Mouse (Mus musculus) heart, embryonic 12.5 days (tissue): ENCODE data around the gene Gm20388. TPM values are rescaled to one million over a fixed set of nuclear protein-coding genes. Genes with fewer than 3 reads are reported as not detected.

Experiments used
- ATAC-seq: fragments of 200-750 bp; cut with Nextera tagmentation; 2 replicates; pipeline ENCODE4 v1.8.0; 2017; ENCODE audit warnings: moderate TSS enrichment, moderate library complexity; ENCODE audit not compliant: insufficient number of reproducible peaks, low FRiP score
- H3K27ac ChIP-seq: fragments of 300-500 bp; sonication (generic); 2 replicates; pipeline ENCODE4 v1.5.1; 2016; ENCODE audit warnings: mild to moderate bottlenecking, moderate library complexity; ENCODE audit not compliant: poor library complexity, severe bottlenecking
- H3K27me3 ChIP-seq: fragments of 300-500 bp; sonication (generic); replicated peaks from 2 replicates; pipeline ENCODE4 v1.6.1; 2016; ENCODE audit warnings: mild to moderate bottlenecking, moderate library complexity
- H3K36me3 ChIP-seq: fragments of 300-500 bp; sonication (generic); 2 replicates; pipeline ENCODE4 v1.6.1; 2016; ENCODE audit warnings: mild to moderate bottlenecking, moderate library complexity
- H3K4me1 ChIP-seq: fragments of 300-500 bp; sonication (generic); replicated peaks from 2 replicates; pipeline ENCODE4 v1.6.1; 2016; ENCODE audit warnings: mild to moderate bottlenecking
- H3K4me2 ChIP-seq: fragments of 300-500 bp; sonication (generic); 2 replicates; pipeline ENCODE4 v1.6.1; 2016; ENCODE audit warnings: mild to moderate bottlenecking, moderate library complexity
- H3K4me3 ChIP-seq: fragments of 300-500 bp; sonication (generic); 2 replicates; pipeline ENCODE4 v1.5.1; 2016; ENCODE audit warnings: mild to moderate bottlenecking
- H3K9ac ChIP-seq: fragments of 300-500 bp; sonication (generic); 2 replicates; pipeline ENCODE4 v1.6.1; 2016; ENCODE audit warnings: mild to moderate bottlenecking, moderate library complexity
- H3K9me3 ChIP-seq: fragments of 300-500 bp; sonication (generic); replicated peaks from 2 replicates; pipeline ENCODE4 v1.6.1; 2016; ENCODE audit warnings: mild to moderate bottlenecking, moderate library complexity
- WGBS: fragments of 180-500 bp; shearing (Covaris S2); methylation state at CpG from one replicate; pipeline ENCODE4 v1.1.7; 2016; 5-methylcytosine and 5-hydroxymethylcytosine counted together
- polyA plus RNA-seq: library from polyadenylated mRNA; unstranded; fragments of >200 nt; fragmentation: Nextera tagmentation; extraction: Ambion mirVana; gene quantifications from 2 replicates; pipeline ENCODE4 v1.2.1, GENCODE M21; 2016

Gene Gm20388
- polyA plus RNA-seq, 1 experiment from 2014 or later, result not detected

GRCm38 (mm10) chr8:122414311-122414710 lies 2503.7 kb downstream of the Gm20388 start:
- no peak overlapping the region for H3K27ac ChIP-seq
- H3K4me2 ChIP-seq, result no peak overlapping the region
- 83% methylated on average over 9 of the region's 9 CpGs for WGBS
- H3K9ac ChIP-seq, result no peak overlapping the region
- no peaks in the 10 kb centered on the region for H3K27me3 ChIP-seq
- H3K4me1 ChIP-seq, result no peaks in the 10 kb centered on the region
- ATAC-seq, result no peak
- peaks cover 95% of the 10 kb centered on the region for H3K36me3 ChIP-seq
- H3K4me3 ChIP-seq, result no peak overlapping the region
- H3K9me3 ChIP-seq, result no peaks in the 10 kb centered on the region

- H3K4me2 ChIP-seq, result no peak overlapping the region
- H3K36me3 ChIP-seq, result peaks cover 82% of the 10 kb centered on the region
- no peak overlapping the region for H3K4me3 ChIP-seq
- H3K27me3 ChIP-seq, result no peaks in the 10 kb centered on the region
- no peak for ATAC-seq
- H3K9ac ChIP-seq, result no peak overlapping the region
- H3K27ac ChIP-seq, result no peak overlapping the region
- H3K4me1 ChIP-seq, result no peaks in the 10 kb centered on the region; the same call in 1 of the 2 replicates
- 86% methylated on average over 6 of the region's 6 CpGs for WGBS
- H3K9me3 ChIP-seq, result no peaks in the 10 kb centered on the region
Measured at GRCm38 (mm10) chr8:122415554-122415953, 2504.9 kb downstream of the Gm20388 start.

GRCm38 (mm10) chr8:122419881-122420555 lies 2509.4 kb downstream of the Gm20388 start:
- no peak overlapping the region for H3K4me3 ChIP-seq
- H3K4me1 ChIP-seq, result peaks cover 11% of the 10 kb centered on the region
- no peaks in the 10 kb centered on the region for H3K27me3 ChIP-seq
- no peak overlapping the region for H3K9ac ChIP-seq
- 65% methylated on average over 9 of the region's 9 CpGs for WGBS
- H3K4me2 ChIP-seq, result no peak overlapping the region
- no peak for ATAC-seq
- H3K36me3 ChIP-seq, result peaks cover 41% of the 10 kb centered on the region
- no peak overlapping the region for H3K27ac ChIP-seq
- H3K9me3 ChIP-seq, result no peaks in the 10 kb centered on the region

- no peaks in the 10 kb centered on the region for H3K9me3 ChIP-seq
- no peak within 1 kb of the TSS for H3K4me3 ChIP-seq
- H3K4me2 ChIP-seq, result no peak within 1 kb of the TSS
- H3K27ac ChIP-seq, result no peak within 1 kb of the TSS
- WGBS, result 78% methylated on average over 14 of the region's 14 CpGs
- H3K9ac ChIP-seq, result no peak within 1 kb of the TSS
- H3K27me3 ChIP-seq, result no peaks in the 10 kb centered on the region
- no peak for ATAC-seq
- H3K4me1 ChIP-seq, result peaks cover 11% of the 10 kb centered on the region
- H3K36me3 ChIP-seq, result peaks cover 39% of the 10 kb centered on the region
Measured at GRCm38 (mm10) chr8:122421376-122422070, 2510.9 kb downstream of the Gm20388 start, which contains the start of gene Il17c. TSS of gene Il17c (plus strand) at chr8:122422020.

- no peaks in the 10 kb centered on the region for H3K27me3 ChIP-seq
- no peak overlapping the region for H3K9ac ChIP-seq
- no peak overlapping the region for H3K27ac ChIP-seq
- peaks cover 30% of the 10 kb centered on the region for H3K36me3 ChIP-seq
- no peaks in the 10 kb centered on the region for H3K9me3 ChIP-seq
- no peak for ATAC-seq
- no peak overlapping the region for H3K4me3 ChIP-seq
- H3K4me2 ChIP-seq, result no peak overlapping the region
- WGBS, result 85% methylated on average over 24 of the region's 24 CpGs
- H3K4me1 ChIP-seq, result peaks cover 11% of the 10 kb centered on the region
Measured at GRCm38 (mm10) chr8:122423217-122423616, 2512.6 kb downstream of the Gm20388 start.

GRCm38 (mm10) chr8:122423659-122424058 lies 2513.0 kb downstream of the Gm20388 start:
- Histone ChIP-seq H3K9ac (no peak overlapping the region), H3K4me2 (no peak overlapping the region), H3K27me3 (no peaks in the 10 kb centered on the region), H3K27ac (no peak overlapping the region), H3K36me3 (peaks cover 25% of the 10 kb centered on the region), H3K4me1 (peaks cover 11% of the 10 kb centered on the region), H3K9me3 (no peaks in the 10 kb centered on the region), H3K4me3 (no peak overlapping the region)
- 32% methylated on average over 5 of the region's 5 CpGs for WGBS
- ATAC-seq, result no peak

GRCm38 (mm10) chr8:122426145-122426544 lies 2515.5 kb downstream of the Gm20388 start:
- WGBS, result 59% methylated on average over 9 of the region's 9 CpGs
- peaks cover 23% of the 10 kb centered on the region for H3K36me3 ChIP-seq
- H3K27me3 ChIP-seq, result no peaks in the 10 kb centered on the region
- H3K4me3 ChIP-seq, result no peak overlapping the region
- no peak overlapping the region for H3K4me2 ChIP-seq
- H3K27ac ChIP-seq, result no peak overlapping the region
- no peaks in the 10 kb centered on the region for H3K9me3 ChIP-seq
- peaks cover 16% of the 10 kb centered on the region for H3K4me1 ChIP-seq
- H3K9ac ChIP-seq, result no peak overlapping the region
- ATAC-seq, result no peak

- Histone ChIP-seq H3K4me2 (no peak overlapping the region), H3K27me3 (no peaks in the 10 kb centered on the region), H3K9me3 (no peaks in the 10 kb centered on the region), H3K4me3 (no peak overlapping the region), H3K4me1 (peaks cover 29% of the 10 kb centered on the region), H3K9ac (no peak overlapping the region), H3K27ac (no peak overlapping the region), H3K36me3 (peaks cover 23% of the 10 kb centered on the region)
- 77% methylated on average over 7 of the region's 7 CpGs for WGBS
- no peak for ATAC-seq
Measured at GRCm38 (mm10) chr8:122427607-122428006, 2517.0 kb downstream of the Gm20388 start.

GRCm38 (mm10) chr8:122428163-122428562 lies 2517.5 kb downstream of the Gm20388 start:
- no peaks in the 10 kb centered on the region for H3K9me3 ChIP-seq
- no peak overlapping the region for H3K4me3 ChIP-seq
- no peak overlapping the region for H3K9ac ChIP-seq
- 85% methylated on average over 9 of the region's 9 CpGs for WGBS
- peaks cover 34% of the 10 kb centered on the region for H3K4me1 ChIP-seq
- peaks cover 23% of the 10 kb centered on the region for H3K36me3 ChIP-seq
- H3K27me3 ChIP-seq, result no peaks in the 10 kb centered on the region
- no peak for ATAC-seq
- H3K4me2 ChIP-seq, result no peak overlapping the region
- no peak overlapping the region for H3K27ac ChIP-seq

GRCm38 (mm10) chr8:122430058-122430636 lies 2519.5 kb downstream of the Gm20388 start:
- ATAC-seq, result no peak
- H3K4me1 ChIP-seq, result peaks cover 24% of the 10 kb centered on the region
- 75% methylated on average over 10 of the region's 10 CpGs for WGBS

GRCm38 (mm10) chr8:122430646-122431045 lies 2520.0 kb downstream of the Gm20388 start:
- no peak for ATAC-seq
- WGBS, result 69% methylated on average over 3 of the region's 3 CpGs
- Histone ChIP-seq H3K27me3 (no peaks in the 10 kb centered on the region), H3K4me1 (peaks cover 24% of the 10 kb centered on the region), H3K4me3 (no peak overlapping the region), H3K36me3 (peaks cover 30% of the 10 kb centered on the region), H3K9me3 (no peaks in the 10 kb centered on the region; the same call in 1 of the 2 replicates), H3K9ac (no peak overlapping the region), H3K4me2 (no peak overlapping the region), H3K27ac (no peak overlapping the region)

More at GRCm38 (mm10) chr8:122430058-122430636, 2519.5 kb downstream of the Gm20388 start:
- H3K9ac ChIP-seq, result no peak overlapping the region
- H3K27ac ChIP-seq, result no peak overlapping the region
- H3K4me3 ChIP-seq, result no peak overlapping the region
- H3K36me3 ChIP-seq, result peaks cover 29% of the 10 kb centered on the region
- no peaks in the 10 kb centered on the region for H3K9me3 ChIP-seq
- no peak overlapping the region for H3K4me2 ChIP-seq
- H3K27me3 ChIP-seq, result no peaks in the 10 kb centered on the region
